Mouse (Mus musculus) thymus, postnatal 0 days (tissue): ENCODE data around the gene Mitd1. TPM values are rescaled to one million over a fixed set of nuclear protein-coding genes. Genes with fewer than 3 reads are reported as not detected.

Source experiments
- DNase-seq: peaks from one replicate; pipeline ENCODE4 v3.0.0-alpha.2; 2015; ENCODE audit warnings: low spot score
- polyA plus RNA-seq: library from polyadenylated mRNA; unstranded; fragments of >200 nt; fragmentation: Nextera tagmentation; extraction: Ambion mirVana; gene quantifications from 2 replicates; pipeline ENCODE4 v1.2.1, GENCODE M21; 2015

Gene Mitd1
- polyA plus RNA-seq, 1 experiment from 2014 or later: 54.6 TPM

- DNase-seq: no peak
Measured at GRCm38 (mm10) chr1:37868640-37869039, 21.6 kb downstream of the Mitd1 start.

DNA sequence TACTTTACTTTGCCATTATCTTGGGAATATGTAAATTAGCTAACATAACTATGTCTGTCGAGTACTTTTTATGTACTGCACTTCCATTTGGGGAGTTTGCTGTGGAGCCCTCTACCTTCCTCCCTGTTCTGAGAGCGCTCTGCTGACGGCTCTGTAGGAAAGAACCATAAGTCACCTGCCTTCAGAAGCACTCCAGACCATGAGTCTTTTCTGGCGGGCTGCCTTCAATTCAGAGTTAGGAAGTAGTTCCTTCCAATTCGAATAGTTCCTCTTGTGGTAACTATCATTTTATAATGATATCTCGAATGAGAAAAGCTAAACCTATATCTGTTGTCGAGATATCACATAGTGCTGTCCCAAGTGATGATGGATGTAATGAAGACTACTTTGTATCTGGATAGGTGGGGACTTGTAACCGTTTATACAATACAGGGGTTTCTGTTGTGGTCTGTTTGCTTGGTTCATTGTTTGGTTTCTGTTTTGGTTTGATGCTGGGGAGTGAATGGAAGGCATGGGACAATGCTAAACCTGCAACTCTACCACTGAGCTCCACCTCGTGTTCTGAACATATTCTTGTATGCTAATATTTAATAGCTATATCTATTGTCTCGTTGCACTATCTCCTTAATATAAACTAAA lies 22.4 kb downstream of the Mitd1 start:
- no peak for DNase-seq

DNA sequence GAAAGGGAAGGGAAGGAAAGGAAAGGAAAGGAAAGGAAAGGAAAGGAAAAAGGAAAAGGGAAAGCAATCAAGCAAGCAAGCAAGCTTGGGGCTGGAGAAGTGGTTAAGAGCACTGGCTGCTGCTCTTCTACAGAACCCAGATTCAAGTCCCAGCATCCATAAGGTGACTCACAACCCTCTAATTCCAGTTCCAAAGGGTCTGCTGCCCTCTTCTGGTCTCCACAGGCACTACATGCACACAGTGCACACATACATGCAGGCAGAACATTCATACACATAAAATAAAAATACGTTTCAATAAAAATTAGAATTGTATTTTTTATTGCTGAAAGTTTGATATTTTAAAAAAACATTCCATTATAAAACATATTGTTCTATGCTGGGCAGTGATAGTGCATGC lies 23.2 kb downstream of the Mitd1 start:
- DNase-seq: peak; percentile 52

DNA sequence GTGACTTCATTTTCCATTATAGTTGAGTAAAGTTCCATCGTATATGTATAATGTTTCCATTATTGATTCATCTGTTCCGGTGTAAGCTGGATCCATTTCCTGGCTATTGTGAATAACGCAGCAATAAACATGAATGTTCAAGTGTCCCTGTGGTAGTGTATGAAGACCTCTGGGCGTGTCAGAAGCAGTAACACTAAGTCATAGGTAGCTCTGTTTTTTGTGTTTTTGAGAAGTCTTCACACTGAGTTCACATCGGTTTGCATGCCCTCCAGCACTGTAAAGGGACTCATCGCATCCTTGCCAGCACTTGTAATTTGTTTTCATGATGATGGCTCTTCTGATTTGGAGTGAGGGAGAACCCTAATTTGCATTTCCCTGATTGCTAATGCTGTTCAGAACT lies 23.9 kb downstream of the Mitd1 start, which contains the start of gene Tsga10:
Tsga10 (minus strand) TSS at position 144 of the 400 bp plus-strand sequence.
- no peak for DNase-seq

GRCm38 (mm10) chr1:37865401-37866215 lies 24.6 kb downstream of the Mitd1 start:
- no peak for DNase-seq

- peak; percentile 100 for DNase-seq
Measured at GRCm38 (mm10) chr1:37864511-37865400, 25.5 kb downstream of the Mitd1 start.

DNA sequence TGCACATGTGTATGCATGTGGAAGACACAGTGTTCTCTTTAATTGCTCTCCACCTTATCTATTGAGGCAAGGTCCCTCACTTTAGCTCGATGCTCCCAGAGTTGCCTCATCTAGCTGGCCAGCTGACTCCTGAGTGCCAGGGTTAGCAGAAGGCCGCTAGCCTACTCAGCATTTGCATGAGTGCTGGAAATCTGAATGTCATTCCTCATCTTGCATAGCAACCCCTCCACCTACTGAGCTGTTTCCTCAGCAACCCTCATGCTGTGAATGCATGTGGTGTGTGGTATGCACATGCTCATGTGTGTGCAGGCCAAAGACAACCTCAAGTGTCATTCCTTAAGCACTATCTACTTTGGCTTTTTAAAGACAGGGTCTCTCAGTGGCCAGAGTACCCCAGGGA lies 39.5 kb downstream of the Mitd1 start:
- DNase-seq: no peak

- DNase-seq: no peak
Measured at GRCm38 (mm10) chr1:37846878-37847277, 43.3 kb downstream of the Mitd1 start.

- no peak for DNase-seq
Measured at GRCm38 (mm10) chr1:37831681-37832080, 58.5 kb downstream of the Mitd1 start.

Other genes with a start within 250 kb of the Mitd1 start
- gene 2010300C02Rik, start 170.3 kb downstream of the Mitd1 start, polyA plus RNA-seq: 10.7 and 12.5 TPM in 2 replicates
- gene Tsga10, start 24.0 kb downstream of the Mitd1 start, polyA plus RNA-seq: 7.1 and 8.0 TPM in 2 replicates
- gene Lipt1, start 18.7 kb downstream of the Mitd1 start, polyA plus RNA-seq: 5.7 and 7.0 TPM in 2 replicates
- gene Mrpl30, start 66 bp upstream of the Mitd1 start, polyA plus RNA-seq: 318 and 335 TPM in 2 replicates
- 0.22 and 0.25 TPM in 2 replicates for gene Lyg2, start 26.1 kb upstream of the Mitd1 start, polyA plus RNA-seq
- gene Lyg1, start 67.3 kb upstream of the Mitd1 start, polyA plus RNA-seq: 0.30 and 0.59 TPM in 2 replicates
- gene Txndc9, start 107.5 kb upstream of the Mitd1 start, polyA plus RNA-seq: 149 and 150 TPM in 2 replicates
- 21.6 and 23.7 TPM in 2 replicates for gene Eif5b, start 107.6 kb upstream of the Mitd1 start, polyA plus RNA-seq
- 13.7 and 18.9 TPM in 2 replicates for gene Rev1, start 239.4 kb upstream of the Mitd1 start, polyA plus RNA-seq